Mouse (Mus musculus): ENCODE results near the gene Rab26. TPM values are rescaled to one million over a fixed set of nuclear protein-coding genes. Genes with fewer than 3 reads are reported as not detected.

Rab26 gene
- 1.2 and 6.1 TPM in 2 replicates for polyA plus RNA-seq (2012; rRNA removed)

DNA sequence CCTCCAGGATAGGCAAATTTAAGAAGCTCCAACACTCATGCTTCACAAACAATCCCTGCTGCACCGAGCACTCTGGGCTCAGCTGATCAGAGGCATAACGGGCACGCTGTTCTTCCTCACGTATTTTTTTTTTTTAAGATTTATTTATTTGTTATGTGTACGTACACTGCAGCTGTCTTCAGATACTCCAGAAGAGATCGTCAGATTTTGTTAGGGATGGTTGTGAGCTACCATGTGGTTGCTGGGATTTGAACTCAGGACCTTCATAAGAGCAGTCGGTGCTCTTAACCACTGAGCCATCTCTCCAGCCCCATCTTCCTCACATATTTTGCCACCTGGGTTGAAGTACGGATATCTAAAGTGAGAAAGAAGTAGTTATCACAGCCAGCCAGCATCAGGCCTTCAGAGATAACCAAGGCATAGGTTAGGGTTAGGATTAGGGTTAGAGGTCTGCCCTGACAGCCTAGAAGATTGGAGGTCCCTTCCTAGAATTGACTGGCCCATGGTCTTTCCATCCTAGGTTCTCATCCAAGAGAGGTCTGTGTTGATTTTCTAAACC, at the start of gene Rab26:
Rab26 (minus strand) TSS at position 51 of the 559 bp plus-strand sequence.
- 90% methylated on average over 8 of the region's 8 CpGs for WGBS
- peaks cover 15% of the 10 kb centered on the region for H3K4me1 ChIP-seq (ENCODE audit: control insufficient read depth, insufficient read depth, insufficient read length, low read length)
- H3K36me3 ChIP-seq (ENCODE audit: control insufficient read depth, insufficient read depth, low read length), result peaks cover 7% of the 10 kb centered on the region
- no peak within 1 kb of the TSS for H3K27ac ChIP-seq (ENCODE audit: insufficient read depth, low read depth, low read length)
- peak within 1 kb of the TSS; percentile 57 for H3K4me3 ChIP-seq (ENCODE audit: low read depth, low read length)
- H3K27me3 ChIP-seq (ENCODE audit: control insufficient read depth, insufficient read depth, low read length), result no peaks in the 10 kb centered on the region
- TF ChIP-seq POLR2A (IDR thresholded peaks at IDR 0.05; ENCODE audit: low read depth, low read length) (no peak), CTCF (IDR thresholded peaks at IDR 0.05; ENCODE audit: extremely low read depth, insufficient read length, insufficient replicate concordance, low read depth, low read length) (no peak)

DNA sequence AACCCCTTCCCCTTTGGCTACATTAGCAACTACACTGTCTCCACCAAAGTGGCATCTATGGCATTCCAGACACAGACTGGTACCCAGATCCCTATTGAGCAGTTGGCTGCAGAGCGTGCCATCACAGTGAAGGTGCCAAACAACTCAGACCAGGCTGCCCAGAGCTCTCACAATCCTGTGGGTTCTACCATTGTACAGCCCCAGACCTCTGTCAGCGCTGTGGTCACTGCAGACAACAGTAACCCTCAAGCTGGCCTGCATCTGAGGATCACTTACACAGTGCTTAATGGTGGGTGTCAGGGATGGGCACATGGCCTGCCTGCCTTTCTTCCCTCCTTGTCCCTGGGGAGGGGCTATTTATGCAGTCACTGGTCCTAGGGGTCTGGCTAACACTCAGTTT, 46.3 kb upstream of the Rab26 start:
- peaks cover 31% of the 10 kb centered on the region for H3K36me3 ChIP-seq (ENCODE audit: control insufficient read depth, insufficient read depth, low read length)
- H3K27ac ChIP-seq (ENCODE audit: insufficient read depth, low read depth, low read length), result no peak overlapping the region
- 96% methylated on average over 2 of the region's 2 CpGs for WGBS
- no peak for TF ChIP-seq POLR2A (IDR thresholded peaks at IDR 0.05; ENCODE audit: low read depth, low read length)
- no peaks in the 10 kb centered on the region for H3K4me1 ChIP-seq (ENCODE audit: control insufficient read depth, insufficient read depth, insufficient read length, low read length)
- no peaks in the 10 kb centered on the region for H3K27me3 ChIP-seq (ENCODE audit: control insufficient read depth, insufficient read depth, low read length)
- no peak overlapping the region for H3K4me3 ChIP-seq (ENCODE audit: low read depth, low read length)

DNA sequence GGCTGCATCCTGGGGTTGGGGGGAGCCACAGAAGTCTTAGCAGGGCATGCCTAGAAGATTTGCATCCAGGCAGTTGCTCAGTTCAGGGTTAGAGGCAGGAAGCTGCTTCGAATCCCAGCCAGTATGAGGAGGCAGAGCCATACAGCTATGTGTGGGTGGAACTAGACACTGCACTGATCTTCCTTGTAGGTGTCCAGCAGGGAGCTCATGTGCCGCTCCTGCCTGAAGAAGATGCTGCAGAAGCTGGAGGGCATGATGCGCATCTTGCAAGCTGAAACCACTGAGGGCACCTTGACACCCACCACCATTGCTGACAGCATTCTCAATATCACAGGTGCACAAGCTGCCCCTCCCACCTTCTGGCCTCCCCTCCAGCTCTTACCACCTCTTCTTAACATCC, 45.5 kb upstream of the Rab26 start:
- Histone ChIP-seq H3K27ac (ENCODE audit: insufficient read depth, low read depth, low read length) (no peak overlapping the region), H3K36me3 (ENCODE audit: control insufficient read depth, insufficient read depth, low read length) (peaks cover 31% of the 10 kb centered on the region), H3K4me3 (ENCODE audit: low read depth, low read length) (no peak overlapping the region), H3K27me3 (ENCODE audit: control insufficient read depth, insufficient read depth, low read length) (no peaks in the 10 kb centered on the region), H3K4me1 (ENCODE audit: control insufficient read depth, insufficient read depth, insufficient read length, low read length) (no peaks in the 10 kb centered on the region)
- TF ChIP-seq POLR2A (IDR thresholded peaks at IDR 0.05; ENCODE audit: low read depth, low read length) (no peak), CTCF (IDR thresholded peaks at IDR 0.05; ENCODE audit: extremely low read depth, insufficient read length, insufficient replicate concordance, low read depth, low read length) (no peak)
- 93% methylated on average over 3 of the region's 3 CpGs for WGBS

DNA sequence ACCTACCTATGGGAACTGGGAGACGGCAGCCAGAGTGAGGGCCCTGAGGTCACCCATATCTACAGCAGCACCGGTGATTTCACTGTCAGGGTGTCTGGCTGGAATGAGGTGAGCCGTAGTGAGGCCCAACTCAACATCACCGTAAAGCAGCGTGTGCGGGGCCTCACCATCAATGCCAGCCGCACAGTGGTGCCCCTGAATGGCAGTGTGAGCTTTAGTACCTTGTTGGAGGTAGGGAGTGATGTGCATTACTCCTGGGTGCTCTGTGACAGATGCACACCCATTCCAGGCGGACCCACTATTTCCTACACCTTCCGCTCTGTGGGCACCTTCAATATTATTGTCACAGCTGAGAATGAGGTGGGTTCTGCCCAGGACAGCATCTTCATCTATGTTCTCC, 39.8 kb upstream of the Rab26 start:
- Histone ChIP-seq H3K27ac (ENCODE audit: insufficient read depth, low read depth, low read length) (no peak overlapping the region), H3K4me3 (ENCODE audit: low read depth, low read length) (no peak overlapping the region), H3K27me3 (ENCODE audit: control insufficient read depth, insufficient read depth, low read length) (no peaks in the 10 kb centered on the region), H3K4me1 (ENCODE audit: control insufficient read depth, insufficient read depth, insufficient read length, low read length) (no peaks in the 10 kb centered on the region), H3K36me3 (ENCODE audit: control insufficient read depth, insufficient read depth, low read length) (peaks cover 31% of the 10 kb centered on the region)
- 92% methylated on average over 9 of the region's 9 CpGs for WGBS
- TF ChIP-seq POLR2A (IDR thresholded peaks at IDR 0.05; ENCODE audit: low read depth, low read length) (no peak), CTCF (IDR thresholded peaks at IDR 0.05; ENCODE audit: extremely low read depth, insufficient read length, insufficient replicate concordance, low read depth, low read length) (no peak)

DNA sequence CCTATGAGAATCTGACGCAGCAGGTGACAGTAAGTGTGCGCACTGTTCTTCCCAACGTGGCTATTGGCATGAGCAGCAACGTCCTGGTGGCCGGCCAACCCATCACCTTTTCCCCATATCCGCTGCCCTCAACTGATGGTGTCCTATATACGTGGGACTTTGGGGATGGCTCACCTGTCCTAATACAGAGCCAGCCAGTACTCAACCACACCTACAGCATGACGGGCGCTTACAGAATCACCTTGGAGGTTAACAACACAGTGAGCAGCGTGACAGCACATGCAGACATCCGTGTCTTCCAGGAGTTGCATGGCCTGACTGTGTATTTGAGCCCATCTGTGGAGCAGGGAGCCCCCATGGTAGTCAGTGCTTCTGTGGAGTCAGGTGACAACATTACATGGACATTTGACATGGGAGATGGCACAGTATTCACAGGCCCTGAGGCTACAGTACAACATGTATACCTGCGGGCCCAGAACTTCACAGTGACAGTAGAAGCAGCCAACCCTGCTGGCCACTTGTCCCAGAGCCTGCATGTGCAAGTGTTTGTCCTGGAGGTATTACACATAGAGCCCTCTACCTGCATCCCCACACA, 38.7 kb upstream of the Rab26 start:
- Histone ChIP-seq H3K27ac (ENCODE audit: insufficient read depth, low read depth, low read length) (no peak overlapping the region), H3K36me3 (ENCODE audit: control insufficient read depth, insufficient read depth, low read length) (peaks cover 33% of the 10 kb centered on the region), H3K4me1 (ENCODE audit: control insufficient read depth, insufficient read depth, insufficient read length, low read length) (no peaks in the 10 kb centered on the region), H3K4me3 (ENCODE audit: low read depth, low read length) (no peak overlapping the region), H3K27me3 (ENCODE audit: control insufficient read depth, insufficient read depth, low read length) (no peaks in the 10 kb centered on the region)
- WGBS, result 96% methylated on average over 12 of the region's 12 CpGs
- TF ChIP-seq CTCF (IDR thresholded peaks at IDR 0.05; ENCODE audit: extremely low read depth, insufficient read length, insufficient replicate concordance, low read depth, low read length) (no peak), POLR2A (IDR thresholded peaks at IDR 0.05; ENCODE audit: low read depth, low read length) (no peak)

DNA sequence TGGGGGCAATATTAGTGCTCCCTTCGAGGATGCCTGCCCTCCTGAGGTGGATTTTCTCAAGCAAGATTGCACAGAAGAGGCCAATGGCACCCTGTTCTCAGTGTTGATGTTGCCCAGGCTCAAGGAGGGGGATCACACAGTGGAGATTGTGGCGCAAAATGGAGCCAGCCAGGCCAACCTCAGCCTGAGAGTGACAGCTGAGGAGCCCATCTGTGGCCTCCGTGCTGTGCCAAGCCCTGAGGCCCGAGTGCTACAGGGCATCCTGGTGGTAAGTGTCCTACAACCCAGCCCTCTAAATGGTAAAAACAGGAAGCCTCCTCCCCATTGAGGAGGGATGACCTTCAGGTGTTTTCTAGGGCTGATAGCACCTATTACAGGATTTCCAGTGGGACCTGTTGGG, 35.8 kb upstream of the Rab26 start:
- Histone ChIP-seq H3K27me3 (ENCODE audit: control insufficient read depth, insufficient read depth, low read length) (no peaks in the 10 kb centered on the region), H3K4me3 (ENCODE audit: low read depth, low read length) (no peak overlapping the region), H3K27ac (ENCODE audit: insufficient read depth, low read depth, low read length) (no peak overlapping the region), H3K4me1 (ENCODE audit: control insufficient read depth, insufficient read depth, insufficient read length, low read length) (peaks cover 5% of the 10 kb centered on the region), H3K36me3 (ENCODE audit: control insufficient read depth, insufficient read depth, low read length) (peaks cover 30% of the 10 kb centered on the region)
- TF ChIP-seq POLR2A (IDR thresholded peaks at IDR 0.05; ENCODE audit: low read depth, low read length) (no peak), CTCF (IDR thresholded peaks at IDR 0.05; ENCODE audit: extremely low read depth, insufficient read length, insufficient replicate concordance, low read depth, low read length) (no peak)
- 86% methylated on average over 4 of the region's 4 CpGs for WGBS

DNA sequence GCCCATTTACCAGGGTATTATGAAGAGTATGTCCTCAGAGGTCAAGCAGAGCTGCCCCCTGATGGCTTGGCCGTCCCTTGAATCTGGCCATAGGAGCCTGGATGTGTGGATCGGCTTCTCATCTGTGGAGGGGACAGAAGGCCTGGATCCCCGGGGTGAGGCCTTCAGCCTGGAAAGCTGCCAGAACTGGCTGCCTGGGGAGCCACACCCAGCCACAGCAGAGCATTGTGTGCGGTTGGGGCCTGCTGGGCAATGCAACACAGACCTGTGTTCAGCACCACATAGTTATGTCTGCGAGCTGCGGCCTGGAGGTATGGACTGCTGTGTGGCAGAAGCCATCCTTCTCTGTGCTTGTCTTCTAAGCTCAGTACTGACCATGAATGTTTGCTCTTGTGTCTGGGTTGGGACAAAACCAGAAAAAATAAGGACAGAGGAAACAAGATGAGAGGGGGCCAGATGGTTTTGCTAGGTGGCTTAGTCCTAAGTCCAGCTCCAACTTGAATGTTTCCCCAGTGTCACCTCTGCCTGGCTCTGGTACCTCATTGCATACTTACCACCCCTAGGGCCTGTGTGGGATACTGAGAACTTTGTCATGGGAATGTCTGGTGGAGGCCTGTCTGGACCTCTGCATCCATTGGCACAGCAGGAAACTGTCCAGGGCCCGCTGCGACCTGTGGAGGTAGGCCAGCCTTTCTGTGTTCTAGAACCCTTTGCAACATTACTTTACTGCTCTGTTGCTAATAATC, 33.2 kb upstream of the Rab26 start:
- no peaks in the 10 kb centered on the region for H3K27me3 ChIP-seq (ENCODE audit: control insufficient read depth, insufficient read depth, low read length)
- H3K4me3 ChIP-seq (ENCODE audit: low read depth, low read length), result no peak overlapping the region
- 39% methylated on average over 8 of the region's 8 CpGs for WGBS
- no peak overlapping the region for H3K27ac ChIP-seq (ENCODE audit: insufficient read depth, low read depth, low read length)
- peaks cover 26% of the 10 kb centered on the region for H3K36me3 ChIP-seq (ENCODE audit: control insufficient read depth, insufficient read depth, low read length)
- peaks cover 5% of the 10 kb centered on the region for H3K4me1 ChIP-seq (ENCODE audit: control insufficient read depth, insufficient read depth, insufficient read length, low read length)
- TF ChIP-seq POLR2A (IDR thresholded peaks at IDR 0.05; ENCODE audit: low read depth, low read length) (no peak), CTCF (IDR thresholded peaks at IDR 0.05; ENCODE audit: extremely low read depth, insufficient read length, insufficient replicate concordance, low read depth, low read length) (no peak)
